Mouse (Mus musculus): ENCODE results near the gene Sbds. TPM values are rescaled to one million over a fixed set of nuclear protein-coding genes. Genes with fewer than 3 reads are reported as not detected.

Sbds gene
- total RNA-seq, 1 experiment: 61.0 TPM

- no peak for TF ChIP-seq HCFC1 (IDR thresholded peaks at IDR 0.05; ENCODE audit: borderline replicate concordance, insufficient read depth, low read length)
- no peak for TF ChIP-seq MAFK (IDR thresholded peaks at IDR 0.05; ENCODE audit: insufficient read depth, low read depth, low read length)
- no peak for TF ChIP-seq ZC3H11A (IDR thresholded peaks at IDR 0.05; ENCODE audit: borderline replicate concordance, low read depth, low read length)
- no peak for TF ChIP-seq ZNF384 (IDR thresholded peaks at IDR 0.05; ENCODE audit: low read depth, low read length)
- TF ChIP-seq CHD2 (IDR thresholded peaks at IDR 0.05; ENCODE audit: low read depth, low read length): no peak
- no peak for DNase-seq (ENCODE audit: low read depth, low spot score)
- in situ Hi-C loops (cut with MboI; ENCODE audit: low sequenced_read_pairs in 2 of 2, unreplicated experiment in 2 of 2): no loop called here
- Histone ChIP-seq H3K9ac (ENCODE audit: insufficient read depth, low read depth, low read length, poor library complexity, severe bottlenecking) (no peak overlapping the region), H3K4me3 (ENCODE audit: insufficient read depth in 1 of 2, low read depth in 1 of 2, low read length in 2 of 2, poor library complexity in 1 of 2, severe bottlenecking in 1 of 2) (no peak overlapping the region), H3K4me1 (ENCODE audit: control insufficient read depth in 2 of 2, insufficient read depth in 2 of 2, low read length in 2 of 2, poor library complexity in 1 of 2) (peaks cover 0 to 4% of the 10 kb centered on the region in 2 experiments; a peak in 1 of 4 replicates), H3K9me3 (ENCODE audit: control insufficient read depth, insufficient read depth, low read depth, low read length) (no peaks in the 10 kb centered on the region), H3K27ac (ENCODE audit: insufficient read depth, low read depth, low read length, poor library complexity, severe bottlenecking) (no peak overlapping the region), H3K36me3 (ENCODE audit: control insufficient read depth, insufficient read depth, low read length, poor library complexity, severe bottlenecking) (peaks cover 39% of the 10 kb centered on the region)
These were observed 12.0 kb upstream of the Sbds start for GRCm38 (mm10) chr5:130267316-130267715.

DNA sequence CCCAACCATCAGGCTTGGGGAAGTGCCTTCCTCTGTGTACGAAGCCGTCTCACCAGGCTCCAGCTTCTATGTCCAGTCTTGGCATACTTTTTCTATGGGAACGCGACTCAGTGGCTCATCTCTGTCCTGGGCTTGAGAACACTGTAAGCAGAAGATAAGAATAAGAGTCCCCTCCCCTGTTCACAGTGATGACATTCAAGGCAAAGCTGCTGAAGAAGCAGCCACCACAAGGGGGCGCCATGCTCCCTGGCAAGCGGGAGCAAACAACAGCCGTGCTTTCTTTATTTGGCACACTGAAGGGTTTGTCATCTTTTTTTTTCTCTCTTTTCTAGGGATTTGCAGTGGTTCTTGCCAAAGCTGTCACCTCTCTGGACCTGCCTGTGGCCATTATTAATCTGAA, 11.3 kb upstream of the Sbds start:
- Histone ChIP-seq H3K4me3 (ENCODE audit: insufficient read depth in 1 of 2, low read depth in 1 of 2, low read length in 2 of 2, poor library complexity in 1 of 2, severe bottlenecking in 1 of 2) (no peak overlapping the region), H3K4me1 (ENCODE audit: control insufficient read depth in 2 of 2, insufficient read depth in 2 of 2, low read length in 2 of 2, poor library complexity in 1 of 2) (peaks cover 0 to 2% of the 10 kb centered on the region in 2 experiments; a peak in 1 of 4 replicates), H3K9ac (ENCODE audit: insufficient read depth, low read depth, low read length, poor library complexity, severe bottlenecking) (no peak overlapping the region), H3K27ac (ENCODE audit: insufficient read depth, low read depth, low read length, poor library complexity, severe bottlenecking) (no peak overlapping the region), H3K9me3 (ENCODE audit: control insufficient read depth, insufficient read depth, low read depth, low read length) (no peaks in the 10 kb centered on the region), H3K36me3 (ENCODE audit: control insufficient read depth, insufficient read depth, low read length, poor library complexity, severe bottlenecking) (peaks cover 39% of the 10 kb centered on the region)
- 0 out of 2 replicates have a peak, but pooled peaks have one; percentile 17 for TF ChIP-seq ZNF384 (IDR thresholded peaks at IDR 0.05; ENCODE audit: low read depth, low read length)
- no peak for TF ChIP-seq ZC3H11A (IDR thresholded peaks at IDR 0.05; ENCODE audit: borderline replicate concordance, low read depth, low read length)
- no peak for TF ChIP-seq MAFK (IDR thresholded peaks at IDR 0.05; ENCODE audit: insufficient read depth, low read depth, low read length)
- peak; percentile 66 for DNase-seq (ENCODE audit: low read depth, low spot score)
- in situ Hi-C loops (cut with MboI; ENCODE audit: low sequenced_read_pairs in 2 of 2, unreplicated experiment in 2 of 2): no loop called here

GRCm38 (mm10) chr5:130264433-130265005, 9.2 kb upstream of the Sbds start:
- no peak overlapping the region for H3K27ac ChIP-seq (ENCODE audit: insufficient read depth, low read depth, low read length, poor library complexity, severe bottlenecking)
- H3K4me1 ChIP-seq (ENCODE audit: control insufficient read depth in 2 of 2, insufficient read depth in 2 of 2, low read length in 2 of 2, poor library complexity in 1 of 2): peaks cover 0 to 2% of the 10 kb centered on the region in 2 experiments; a peak in 1 of 4 replicates
- peaks cover 33% of the 10 kb centered on the region for H3K36me3 ChIP-seq (ENCODE audit: control insufficient read depth, insufficient read depth, low read length, poor library complexity, severe bottlenecking)
- no peaks in the 10 kb centered on the region for H3K9me3 ChIP-seq (ENCODE audit: control insufficient read depth, insufficient read depth, low read depth, low read length)
- in situ Hi-C loops (cut with MboI; ENCODE audit: low sequenced_read_pairs in 2 of 2, unreplicated experiment in 2 of 2): no loop called here
- H3K9ac ChIP-seq (ENCODE audit: insufficient read depth, low read depth, low read length, poor library complexity, severe bottlenecking): no peak overlapping the region
- no peak for DNase-seq (ENCODE audit: low read depth, low spot score)
- H3K4me3 ChIP-seq (ENCODE audit: insufficient read depth in 1 of 2, low read depth in 1 of 2, low read length in 2 of 2, poor library complexity in 1 of 2, severe bottlenecking in 1 of 2): no peak overlapping the region
- TF ChIP-seq HCFC1 (IDR thresholded peaks at IDR 0.05; ENCODE audit: borderline replicate concordance, insufficient read depth, low read length) (no peak), ZC3H11A (IDR thresholded peaks at IDR 0.05; ENCODE audit: borderline replicate concordance, low read depth, low read length) (no peak), CHD2 (IDR thresholded peaks at IDR 0.05; ENCODE audit: low read depth, low read length) (no peak), MAFK (IDR thresholded peaks at IDR 0.05; ENCODE audit: insufficient read depth, low read depth, low read length) (no peak), ZNF384 (IDR thresholded peaks at IDR 0.05; ENCODE audit: low read depth, low read length) (no peak)

DNA sequence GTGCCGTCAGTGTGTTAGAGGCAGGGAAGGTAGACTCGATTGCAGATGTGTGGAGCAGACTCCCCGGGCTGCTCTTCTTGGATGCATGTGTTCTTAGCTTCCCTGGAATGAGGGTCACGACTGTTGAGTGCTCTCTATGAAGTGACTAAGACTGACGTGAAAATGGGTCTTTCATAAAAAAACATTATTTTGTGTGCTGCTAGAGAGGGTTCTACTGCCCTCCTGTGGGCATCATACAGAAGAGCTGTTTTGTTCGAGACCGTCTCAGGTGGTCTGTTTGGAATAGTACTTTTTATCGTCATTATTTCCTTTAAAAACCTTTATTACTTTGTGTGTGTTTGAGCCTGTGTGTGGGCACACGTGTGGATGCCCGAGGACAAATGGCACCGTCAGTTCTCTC, 8.1 kb upstream of the Sbds start:
- Histone ChIP-seq H3K27ac (ENCODE audit: insufficient read depth, low read depth, low read length, poor library complexity, severe bottlenecking) (no peak overlapping the region), H3K4me1 (ENCODE audit: control insufficient read depth in 2 of 2, insufficient read depth in 2 of 2, low read length in 2 of 2, poor library complexity in 1 of 2) (no peaks in the 10 kb centered on the region), H3K36me3 (ENCODE audit: control insufficient read depth, insufficient read depth, low read length, poor library complexity, severe bottlenecking) (peaks cover 32% of the 10 kb centered on the region), H3K4me3 (ENCODE audit: insufficient read depth in 1 of 2, low read depth in 1 of 2, low read length in 2 of 2, poor library complexity in 1 of 2, severe bottlenecking in 1 of 2) (no peak overlapping the region), H3K9me3 (ENCODE audit: control insufficient read depth, insufficient read depth, low read depth, low read length) (no peaks in the 10 kb centered on the region), H3K9ac (ENCODE audit: insufficient read depth, low read depth, low read length, poor library complexity, severe bottlenecking) (no peak overlapping the region)
- in situ Hi-C loops (cut with MboI; ENCODE audit: low sequenced_read_pairs in 2 of 2, unreplicated experiment in 2 of 2): no loop called here
- no peak for TF ChIP-seq HCFC1 (IDR thresholded peaks at IDR 0.05; ENCODE audit: borderline replicate concordance, insufficient read depth, low read length)
- TF ChIP-seq CHD2 (IDR thresholded peaks at IDR 0.05; ENCODE audit: low read depth, low read length): no peak
- peak; percentile 34; the same call in 1 of the 2 replicates for TF ChIP-seq ZNF384 (IDR thresholded peaks at IDR 0.05; ENCODE audit: low read depth, low read length)
- DNase-seq (ENCODE audit: low read depth, low spot score): no peak

DNA sequence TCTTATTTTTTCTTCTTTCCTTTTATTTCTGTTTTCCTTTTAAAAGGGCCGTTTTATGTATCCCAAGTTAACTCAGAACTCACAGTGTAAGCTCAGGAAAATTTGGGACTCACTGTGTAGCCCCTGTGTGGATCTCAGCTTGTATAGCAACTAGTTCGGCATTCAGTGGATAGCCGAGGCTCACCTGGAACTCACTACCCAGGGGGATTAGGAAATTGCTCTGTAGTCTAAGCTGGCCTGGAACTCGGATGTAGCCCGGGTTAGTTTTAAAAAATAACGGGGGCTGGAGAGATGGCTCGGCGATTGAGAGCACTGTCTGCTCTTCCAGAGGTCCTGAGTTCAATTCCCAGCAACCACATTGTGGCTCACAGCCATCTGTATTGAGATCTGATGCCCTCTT, 2.0 kb upstream of the Sbds start:
- H3K9me3 ChIP-seq (ENCODE audit: control insufficient read depth, insufficient read depth, low read depth, low read length): no peaks in the 10 kb centered on the region
- TF ChIP-seq HCFC1 (IDR thresholded peaks at IDR 0.05; ENCODE audit: borderline replicate concordance, insufficient read depth, low read length) (no peak), CHD2 (IDR thresholded peaks at IDR 0.05; ENCODE audit: low read depth, low read length) (no peak), ZC3H11A (IDR thresholded peaks at IDR 0.05; ENCODE audit: borderline replicate concordance, low read depth, low read length) (no peak)
- H3K9ac ChIP-seq (ENCODE audit: insufficient read depth, low read depth, low read length, poor library complexity, severe bottlenecking): peak overlapping the region; percentile 93
- H3K27ac ChIP-seq (ENCODE audit: insufficient read depth, low read depth, low read length, poor library complexity, severe bottlenecking): peak overlapping the region; percentile 59
- H3K4me3 ChIP-seq (ENCODE audit: insufficient read depth in 1 of 2, low read depth in 1 of 2, low read length in 2 of 2, poor library complexity in 1 of 2, severe bottlenecking in 1 of 2): peak overlapping the region; percentile 89 to 99
- DNase-seq (ENCODE audit: low read depth, low spot score): no peak
- in situ Hi-C loops (cut with MboI; ENCODE audit: low sequenced_read_pairs in 2 of 2, unreplicated experiment in 2 of 2): no loop called here
- peaks cover 0 to 3% of the 10 kb centered on the region in 2 experiments; a peak in 1 of 4 replicates for H3K4me1 ChIP-seq (ENCODE audit: control insufficient read depth in 2 of 2, insufficient read depth in 2 of 2, low read length in 2 of 2, poor library complexity in 1 of 2)
- H3K36me3 ChIP-seq (ENCODE audit: control insufficient read depth, insufficient read depth, low read length, poor library complexity, severe bottlenecking): peaks cover 22% of the 10 kb centered on the region
